Mouse (Mus musculus): Measurements from ENCODE around the gene Nrarp. TPM values are rescaled to one million over a fixed set of nuclear protein-coding genes. Genes with fewer than 3 reads are reported as not detected.

Nrarp gene
- polyA plus RNA-seq (2011; ENCODE audit: insufficient read length, low read depth, missing spikeins), result 1.7 and 3.2 TPM in 2 replicates

- Histone ChIP-seq H3K27ac (ENCODE audit: insufficient read depth, low read length) (no peak within 1 kb of the TSS), H3K4me1 (ENCODE audit: control insufficient read depth, insufficient read depth, low read length) (peaks cover 12% of the 10 kb centered on the region), H3K4me3 (ENCODE audit: insufficient read depth, low read length) (peak within 1 kb of the TSS; percentile 41)
- peak; percentile 57 for TF ChIP-seq POLR2A (IDR thresholded peaks at IDR 0.05; ENCODE audit: low read depth, low read length)
- peak; percentile 43; the same call in 1 of the 2 replicates for TF ChIP-seq CTCF (IDR thresholded peaks at IDR 0.05; ENCODE audit: borderline replicate concordance, insufficient read depth, low read length)
Observed at GRCm38 (mm10) chr2:25180478-25180903, at the start of gene Nrarp. Gene Nrarp (plus strand): TSS chr2:25180758.

GRCm38 (mm10) chr2:25131601-25132000 lies 49.0 kb upstream of the Nrarp start:
- H3K27ac ChIP-seq (ENCODE audit: insufficient read depth, low read length), result no peak overlapping the region
- TF ChIP-seq POLR2A (IDR thresholded peaks at IDR 0.05; ENCODE audit: low read depth, low read length), result no peak
- TF ChIP-seq CTCF (IDR thresholded peaks at IDR 0.05; ENCODE audit: borderline replicate concordance, insufficient read depth, low read length), result no peak
- H3K4me1 ChIP-seq (ENCODE audit: control insufficient read depth, insufficient read depth, low read length), result no peaks in the 10 kb centered on the region
- no peak overlapping the region for H3K4me3 ChIP-seq (ENCODE audit: insufficient read depth, low read length)

- Histone ChIP-seq H3K4me3 (ENCODE audit: insufficient read depth, low read length) (no peak overlapping the region), H3K4me1 (ENCODE audit: control insufficient read depth, insufficient read depth, low read length) (no peaks in the 10 kb centered on the region), H3K27ac (ENCODE audit: insufficient read depth, low read length) (no peak overlapping the region)
- TF ChIP-seq POLR2A (IDR thresholded peaks at IDR 0.05; ENCODE audit: low read depth, low read length) (no peak), CTCF (IDR thresholded peaks at IDR 0.05; ENCODE audit: borderline replicate concordance, insufficient read depth, low read length) (no peak)
Observed at GRCm38 (mm10) chr2:25137832-25138231, 42.7 kb upstream of the Nrarp start.

- TF ChIP-seq CTCF (IDR thresholded peaks at IDR 0.05; ENCODE audit: borderline replicate concordance, insufficient read depth, low read length), result no peak
- TF ChIP-seq POLR2A (IDR thresholded peaks at IDR 0.05; ENCODE audit: low read depth, low read length), result no peak
- H3K4me1 ChIP-seq (ENCODE audit: control insufficient read depth, insufficient read depth, low read length), result no peaks in the 10 kb centered on the region
- H3K4me3 ChIP-seq (ENCODE audit: insufficient read depth, low read length), result no peak overlapping the region
- H3K27ac ChIP-seq (ENCODE audit: insufficient read depth, low read length), result no peak overlapping the region
Observed at GRCm38 (mm10) chr2:25141185-25141584, 39.4 kb upstream of the Nrarp start.

GRCm38 (mm10) chr2:25141921-25142320 lies 38.6 kb upstream of the Nrarp start:
- no peak overlapping the region for H3K27ac ChIP-seq (ENCODE audit: insufficient read depth, low read length)
- TF ChIP-seq CTCF (IDR thresholded peaks at IDR 0.05; ENCODE audit: borderline replicate concordance, insufficient read depth, low read length), result no peak

GRCm38 (mm10) chr2:25145346-25145745 lies 35.2 kb upstream of the Nrarp start:
- Histone ChIP-seq H3K4me3 (ENCODE audit: insufficient read depth, low read length) (no peak overlapping the region), H3K4me1 (ENCODE audit: control insufficient read depth, insufficient read depth, low read length) (no peaks in the 10 kb centered on the region), H3K27ac (ENCODE audit: insufficient read depth, low read length) (no peak overlapping the region)
- TF ChIP-seq POLR2A (IDR thresholded peaks at IDR 0.05; ENCODE audit: low read depth, low read length) (no peak), CTCF (IDR thresholded peaks at IDR 0.05; ENCODE audit: borderline replicate concordance, insufficient read depth, low read length) (no peak)

More at GRCm38 (mm10) chr2:25141921-25142320, 38.6 kb upstream of the Nrarp start:
- Histone ChIP-seq H3K4me3 (ENCODE audit: insufficient read depth, low read length) (no peak overlapping the region), H3K4me1 (ENCODE audit: control insufficient read depth, insufficient read depth, low read length) (no peaks in the 10 kb centered on the region)

GRCm38 (mm10) chr2:25147398-25147797 lies 33.2 kb upstream of the Nrarp start:
- TF ChIP-seq POLR2A (IDR thresholded peaks at IDR 0.05; ENCODE audit: low read depth, low read length) (no peak), CTCF (IDR thresholded peaks at IDR 0.05; ENCODE audit: borderline replicate concordance, insufficient read depth, low read length) (no peak)
- Histone ChIP-seq H3K4me3 (ENCODE audit: insufficient read depth, low read length) (no peak overlapping the region), H3K4me1 (ENCODE audit: control insufficient read depth, insufficient read depth, low read length) (no peaks in the 10 kb centered on the region), H3K27ac (ENCODE audit: insufficient read depth, low read length) (no peak overlapping the region)

GRCm38 (mm10) chr2:25147892-25148291 lies 32.7 kb upstream of the Nrarp start:
- no peak for TF ChIP-seq CTCF (IDR thresholded peaks at IDR 0.05; ENCODE audit: borderline replicate concordance, insufficient read depth, low read length)
- no peak for TF ChIP-seq POLR2A (IDR thresholded peaks at IDR 0.05; ENCODE audit: low read depth, low read length)
- no peak overlapping the region for H3K4me3 ChIP-seq (ENCODE audit: insufficient read depth, low read length)
- H3K4me1 ChIP-seq (ENCODE audit: control insufficient read depth, insufficient read depth, low read length), result no peaks in the 10 kb centered on the region
- H3K27ac ChIP-seq (ENCODE audit: insufficient read depth, low read length), result no peak overlapping the region

GRCm38 (mm10) chr2:25149643-25150042 lies 30.9 kb upstream of the Nrarp start:
- H3K4me3 ChIP-seq (ENCODE audit: insufficient read depth, low read length), result no peak overlapping the region
- TF ChIP-seq POLR2A (IDR thresholded peaks at IDR 0.05; ENCODE audit: low read depth, low read length) (no peak), CTCF (IDR thresholded peaks at IDR 0.05; ENCODE audit: borderline replicate concordance, insufficient read depth, low read length) (no peak)
- H3K4me1 ChIP-seq (ENCODE audit: control insufficient read depth, insufficient read depth, low read length), result no peaks in the 10 kb centered on the region
- no peak overlapping the region for H3K27ac ChIP-seq (ENCODE audit: insufficient read depth, low read length)

GRCm38 (mm10) chr2:25151280-25151956 lies 29.1 kb upstream of the Nrarp start:
- TF ChIP-seq POLR2A (IDR thresholded peaks at IDR 0.05; ENCODE audit: low read depth, low read length) (no peak), CTCF (IDR thresholded peaks at IDR 0.05; ENCODE audit: borderline replicate concordance, insufficient read depth, low read length) (no peak)
- no peak overlapping the region for H3K4me3 ChIP-seq (ENCODE audit: insufficient read depth, low read length)

More at GRCm38 (mm10) chr2:25151280-25151956, 29.1 kb upstream of the Nrarp start:
- no peaks in the 10 kb centered on the region for H3K4me1 ChIP-seq (ENCODE audit: control insufficient read depth, insufficient read depth, low read length)
- H3K27ac ChIP-seq (ENCODE audit: insufficient read depth, low read length), result no peak overlapping the region

Data from embryonic fibroblast, embryonic 13.5 days (primary cell).